Mouse (Mus musculus): ENCODE results near the gene Coq10a. TPM values are rescaled to one million over a fixed set of nuclear protein-coding genes. Genes with fewer than 3 reads are reported as not detected.
A peak's percentile ranks its signal among the peaks of the same experiment; 100 is the strongest.

Gene Coq10a
- polyA plus RNA-seq, 1 experiment: 61.2 TPM

DNA sequence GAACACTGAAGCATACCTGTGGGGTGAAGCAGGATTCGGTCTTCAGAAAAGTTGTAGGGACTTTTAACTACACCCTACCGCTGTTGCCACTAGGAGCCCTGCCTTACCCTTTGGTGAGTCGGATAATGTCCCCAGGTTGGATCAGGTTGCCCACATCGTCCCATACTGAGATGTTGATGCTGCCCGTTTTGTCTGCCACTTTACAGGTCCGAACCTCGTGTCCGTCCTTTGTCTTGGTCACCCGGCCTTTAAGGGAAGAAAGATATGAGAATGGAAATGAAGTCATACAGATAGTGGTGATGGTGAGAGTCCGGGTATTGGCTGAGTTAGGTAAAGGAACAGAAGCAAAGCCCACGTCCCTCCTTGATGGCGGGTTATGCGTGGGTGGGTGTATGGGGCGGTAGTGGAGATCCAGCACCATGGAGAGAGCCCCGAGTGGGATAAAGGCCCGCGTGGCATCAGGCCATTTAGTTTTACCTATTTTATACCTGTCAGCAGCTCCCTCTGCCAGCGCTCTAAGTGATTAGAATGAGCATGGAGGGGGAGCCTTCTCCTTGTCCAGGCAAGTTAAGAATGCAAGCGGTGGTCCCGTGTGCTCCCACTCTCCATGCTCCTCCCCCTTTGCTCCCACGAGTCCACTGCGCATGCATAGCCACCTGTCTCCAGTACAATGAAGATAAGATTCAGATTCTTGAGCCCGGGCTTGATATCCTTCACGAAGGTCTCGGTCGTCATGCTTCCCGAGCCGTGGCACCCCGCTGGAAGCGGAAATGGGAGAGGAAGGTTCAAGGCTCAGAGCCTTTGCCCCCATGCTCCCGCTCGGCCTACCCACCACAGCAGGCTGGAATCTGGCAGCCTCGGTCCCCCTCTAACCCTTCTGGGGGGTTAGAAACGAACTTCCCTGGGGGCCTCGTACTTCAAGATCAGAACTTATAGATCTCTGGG is 40.1 kb upstream of the Coq10a start:
- Histone ChIP-seq H3K36me3 (ENCODE audit: control insufficient read depth, insufficient read depth) (peaks cover 8% of the 10 kb centered on the region), H3K79me2 (ENCODE audit: control insufficient read depth, insufficient read depth) (peaks cover 23% of the 10 kb centered on the region), H3K27me3 (ENCODE audit: control insufficient read depth, insufficient read depth, insufficient read length) (no peaks in the 10 kb centered on the region), H3ac (ENCODE audit: control insufficient read depth, insufficient read length) (peak overlapping the region; percentile 27), H3K4me2 (ENCODE audit: low read depth) (peak overlapping the region; percentile 99), H3K4me3 (peak overlapping the region; percentile 96)
- TF ChIP-seq MAX (IDR thresholded peaks at IDR 0.05; ENCODE audit: low read depth) (no peak), REST (IDR thresholded peaks at IDR 0.05; ENCODE audit: insufficient read depth, insufficient read length) (peak; percentile 68)

DNA sequence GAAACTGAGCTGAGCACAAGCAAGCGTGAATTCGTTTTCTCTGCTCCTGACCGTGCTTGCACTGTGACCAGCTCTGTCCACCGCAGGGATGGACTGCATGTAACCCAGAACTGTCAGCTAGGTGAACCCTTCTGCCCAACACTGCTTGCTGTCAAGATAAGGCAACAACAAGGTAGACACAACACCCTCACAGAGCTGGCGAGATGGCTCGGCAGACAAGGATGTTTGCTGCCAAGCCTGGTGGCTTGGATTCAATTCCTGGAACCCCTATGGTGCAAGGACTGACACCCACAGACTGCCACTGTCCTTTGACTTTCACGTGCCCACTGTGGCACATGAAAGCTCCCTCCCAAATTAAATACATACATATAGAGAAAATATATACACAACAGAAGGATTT is 35.1 kb upstream of the Coq10a start:
- no peak for TF ChIP-seq POLR2AphosphoS2 (IDR thresholded peaks at IDR 0.05; ENCODE audit: insufficient read length, low read depth)
- H3K27me3 ChIP-seq (ENCODE audit: control insufficient read depth, insufficient read depth, insufficient read length): no peaks in the 10 kb centered on the region
- H3ac ChIP-seq (ENCODE audit: control insufficient read depth, insufficient read length): no peak overlapping the region
- H3K79me2 ChIP-seq (ENCODE audit: control insufficient read depth, insufficient read depth): no peaks in the 10 kb centered on the region
- H3K36me3 ChIP-seq (ENCODE audit: control insufficient read depth, insufficient read depth): peaks cover 8% of the 10 kb centered on the region
- no peak overlapping the region for H3K4me3 ChIP-seq
- H3K4me2 ChIP-seq (ENCODE audit: low read depth): no peak overlapping the region

DNA sequence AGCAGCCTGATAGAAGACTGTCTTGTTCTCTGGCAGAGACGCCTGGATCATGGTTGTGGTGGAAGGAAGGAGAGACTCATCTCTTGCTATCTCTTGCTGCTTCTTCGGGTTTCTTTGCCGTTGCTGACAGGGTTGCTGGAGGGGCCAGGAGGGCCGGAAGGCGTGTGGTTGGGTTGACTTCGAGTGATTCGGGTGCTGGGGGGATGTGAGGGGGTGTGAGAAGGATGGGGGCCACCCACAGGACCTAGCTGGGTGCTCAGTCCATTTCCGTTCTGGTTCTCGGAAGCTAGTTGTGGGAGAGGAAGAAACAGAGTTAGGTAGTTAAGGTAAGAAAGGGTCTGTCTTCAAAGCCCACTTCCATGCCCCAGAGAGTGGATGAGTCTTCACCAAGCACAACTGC is 32.8 kb upstream of the Coq10a start:
- Histone ChIP-seq H3K79me2 (ENCODE audit: control insufficient read depth, insufficient read depth) (no peaks in the 10 kb centered on the region), H3K36me3 (ENCODE audit: control insufficient read depth, insufficient read depth) (peaks cover 2% of the 10 kb centered on the region), H3K4me3 (no peak overlapping the region), H3K27me3 (ENCODE audit: control insufficient read depth, insufficient read depth, insufficient read length) (no peaks in the 10 kb centered on the region), H3K4me2 (ENCODE audit: low read depth) (no peak overlapping the region), H3ac (ENCODE audit: control insufficient read depth, insufficient read length) (no peak overlapping the region)
- no peak for TF ChIP-seq MAX (IDR thresholded peaks at IDR 0.05; ENCODE audit: low read depth)
- TF ChIP-seq MYOG (IDR thresholded peaks at IDR 0.05; ENCODE audit: control insufficient read depth in 1 of 3, insufficient read depth in 1 of 3, insufficient read length in 2 of 3, low read depth in 2 of 3): no peak
- no peak for TF ChIP-seq MYOD1 (IDR thresholded peaks at IDR 0.05; ENCODE audit: control insufficient read depth in 1 of 3, insufficient read length in 2 of 3, low read depth in 2 of 3)
- TF ChIP-seq CEBPB (IDR thresholded peaks at IDR 0.05; ENCODE audit: insufficient read depth, poor library complexity, severe bottlenecking): no peak
- TF ChIP-seq REST (IDR thresholded peaks at IDR 0.05; ENCODE audit: insufficient read depth, insufficient read length): no peak
- TF ChIP-seq TCF12 (IDR thresholded peaks at IDR 0.05; ENCODE audit: insufficient read depth, poor library complexity, severe bottlenecking): no peak
- TF ChIP-seq E2F4 (IDR thresholded peaks at IDR 0.05; ENCODE audit: insufficient read depth): no peak
- no peak for TF ChIP-seq POLR2AphosphoS2 (IDR thresholded peaks at IDR 0.05; ENCODE audit: insufficient read length, low read depth)
- no peak for TF ChIP-seq USF1 (IDR thresholded peaks at IDR 0.05; ENCODE audit: low read depth)
- no peak for TF ChIP-seq POLR2A (IDR thresholded peaks at IDR 0.05; ENCODE audit: insufficient read length, low read depth)
- no peak for TF ChIP-seq TCF3 (IDR thresholded peaks at IDR 0.05; ENCODE audit: insufficient read length, low read depth)
- TF ChIP-seq SRF (IDR thresholded peaks at IDR 0.05; ENCODE audit: control insufficient read depth, insufficient read length, low read depth): no peak

GRCm38 (mm10) chr10:128401056-128401455 is 32.3 kb upstream of the Coq10a start, which contains the start of gene Slc39a5:
TSS of gene Slc39a5 (minus strand) at chr10:128401229.
- TF ChIP-seq TCF3 (IDR thresholded peaks at IDR 0.05; ENCODE audit: insufficient read length, low read depth) (no peak), MYOD1 (IDR thresholded peaks at IDR 0.05; ENCODE audit: control insufficient read depth in 1 of 3, insufficient read length in 2 of 3, low read depth in 2 of 3) (no peak), MAX (IDR thresholded peaks at IDR 0.05; ENCODE audit: low read depth) (no peak)
- H3K4me2 ChIP-seq (ENCODE audit: low read depth): no peak within 1 kb of the TSS
- H3K36me3 ChIP-seq (ENCODE audit: control insufficient read depth, insufficient read depth): no peaks in the 10 kb centered on the region
- H3K27me3 ChIP-seq (ENCODE audit: control insufficient read depth, insufficient read depth, insufficient read length): no peaks in the 10 kb centered on the region
- no peaks in the 10 kb centered on the region for H3K79me2 ChIP-seq (ENCODE audit: control insufficient read depth, insufficient read depth)
- no peak within 1 kb of the TSS for H3K4me3 ChIP-seq
- no peak within 1 kb of the TSS for H3ac ChIP-seq (ENCODE audit: control insufficient read depth, insufficient read length)

DNA sequence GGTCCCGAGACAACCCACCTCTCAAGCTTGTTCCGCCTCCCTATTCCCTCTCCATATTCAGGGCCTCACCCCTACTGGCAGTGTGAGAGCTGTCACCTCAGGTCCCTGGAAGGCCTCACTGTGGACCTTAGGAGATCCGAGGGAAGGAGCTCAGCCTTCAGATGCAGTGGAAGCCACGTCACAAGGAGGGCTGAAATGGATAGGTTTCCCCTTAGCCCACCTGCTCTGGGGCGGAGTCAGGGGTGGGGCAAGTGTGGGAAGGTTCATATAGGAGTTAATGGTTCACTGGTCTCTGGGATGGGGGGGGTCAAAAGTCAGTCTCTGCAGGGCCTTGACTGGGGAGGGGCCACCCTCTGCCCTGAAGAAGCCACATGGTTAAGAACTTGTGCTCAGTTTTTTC is 31.5 kb upstream of the Coq10a start:
- H3K36me3 ChIP-seq (ENCODE audit: control insufficient read depth, insufficient read depth): no peaks in the 10 kb centered on the region
- H3K4me2 ChIP-seq (ENCODE audit: low read depth): no peak overlapping the region
- TF ChIP-seq POLR2A (IDR thresholded peaks at IDR 0.05; ENCODE audit: insufficient read length, low read depth): no peak
- no peak for TF ChIP-seq TCF3 (IDR thresholded peaks at IDR 0.05; ENCODE audit: insufficient read length, low read depth)
- TF ChIP-seq USF1 (IDR thresholded peaks at IDR 0.05; ENCODE audit: low read depth): no peak
- TF ChIP-seq MYOD1 (IDR thresholded peaks at IDR 0.05; ENCODE audit: control insufficient read depth in 1 of 3, insufficient read length in 2 of 3, low read depth in 2 of 3): no peak
- no peak for TF ChIP-seq SRF (IDR thresholded peaks at IDR 0.05; ENCODE audit: control insufficient read depth, insufficient read length, low read depth)
- no peak for TF ChIP-seq REST (IDR thresholded peaks at IDR 0.05; ENCODE audit: insufficient read depth, insufficient read length)
- TF ChIP-seq E2F4 (IDR thresholded peaks at IDR 0.05; ENCODE audit: insufficient read depth): no peak
- TF ChIP-seq TCF12 (IDR thresholded peaks at IDR 0.05; ENCODE audit: insufficient read depth, poor library complexity, severe bottlenecking): no peak

More for the DNA sequence above, 31.5 kb upstream of the Coq10a start:
- Histone ChIP-seq H3K4me3 (no peak overlapping the region), H3ac (ENCODE audit: control insufficient read depth, insufficient read length) (no peak overlapping the region), H3K79me2 (ENCODE audit: control insufficient read depth, insufficient read depth) (no peaks in the 10 kb centered on the region), H3K27me3 (ENCODE audit: control insufficient read depth, insufficient read depth, insufficient read length) (no peaks in the 10 kb centered on the region)
